Mouse (Mus musculus) cerebellum, adult 2 months (tissue): ENCODE results near the gene Acsl5.

Experiments used
- CTCF ChIP-seq: fragments of 200-500 bp; IDR thresholded peaks from 2 replicates; pipeline ENCODE4 v1.5.1; 2011; ENCODE audit warnings: low read depth, mild to moderate bottlenecking, control low read depth, low read length, moderate library complexity, borderline replicate concordance; ENCODE audit not compliant: insufficient read depth
- POLR2A ChIP-seq: fragments of 200-500 bp; IDR thresholded peaks from 2 replicates; pipeline ENCODE4 v1.6.1; 2011; ENCODE audit warnings: low read length, control low read depth, borderline replicate concordance; ENCODE audit not compliant: insufficient read depth

DNA sequence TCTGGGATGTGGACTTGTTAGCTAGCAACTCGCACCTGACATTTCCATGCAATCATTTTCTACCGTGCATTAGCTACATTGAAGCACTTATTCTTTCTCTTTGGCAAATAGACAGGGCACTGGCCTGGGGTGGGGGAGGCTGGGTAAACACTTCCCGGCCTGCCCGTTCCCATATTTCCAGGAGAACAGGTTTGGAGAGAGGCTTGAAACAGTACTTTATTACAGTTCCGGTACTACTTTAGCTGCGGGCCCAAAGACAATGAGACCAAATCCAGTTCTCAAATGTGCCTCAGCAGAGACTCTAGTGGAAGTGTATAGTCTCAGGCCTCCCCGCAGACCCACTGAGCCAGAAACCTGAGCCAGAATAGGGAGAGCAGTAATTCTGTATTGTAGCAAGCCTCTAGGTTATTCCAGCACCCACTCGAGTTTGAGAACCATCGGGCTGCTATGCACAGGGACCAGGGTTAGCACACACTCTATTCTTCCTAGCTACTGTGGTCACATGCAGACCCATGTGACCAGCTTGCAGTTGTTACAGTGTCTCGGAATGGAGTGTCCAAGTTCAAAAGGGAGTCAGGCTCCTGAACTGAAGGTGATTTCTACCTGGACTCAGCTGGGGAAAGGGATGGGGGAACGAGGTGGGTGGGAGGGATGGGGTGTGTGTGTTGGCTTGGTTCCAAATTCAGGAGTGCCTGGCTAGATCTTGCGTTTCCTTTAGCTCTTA lies 38.0 kb upstream of the Acsl5 start:
- TF ChIP-seq POLR2A = no peak
- TF ChIP-seq CTCF = no peak
